Mouse (Mus musculus) 416B (cell line): ENCODE measurements at regions not wholly inside any gene's neighbourhood (a gene's known extent, or its start where the extent isn't known, plus 50 kb on each side); places are given as distances from the start of the nearest gene placed in this dataset.

Experiments used
- DNase-seq: peaks from one replicate; pipeline ENCODE4 v3.0.0; 2011; ENCODE audit warnings: low read depth

- DNase-seq = no peak
Measured at GRCm38 (mm10) chr9:101445293-101445692, 193.7 kb upstream of the Ppp2r3a start.

GRCm38 (mm10) chr9:101439856-101440255 is 188.3 kb upstream of the Ppp2r3a start:
- no peak for DNase-seq

- DNase-seq = no peak
Measured at GRCm38 (mm10) chr9:101438564-101439180, 187.1 kb upstream of the Ppp2r3a start.

GRCm38 (mm10) chr9:101424974-101425670 is 173.5 kb upstream of the Ppp2r3a start:
- no peak for DNase-seq

- no peak for DNase-seq
Measured at GRCm38 (mm10) chr9:101423041-101423440, 171.4 kb upstream of the Ppp2r3a start.

GRCm38 (mm10) chr9:101422006-101422405 is 170.4 kb upstream of the Ppp2r3a start:
- DNase-seq = no peak

GRCm38 (mm10) chr9:101421136-101421535 is 169.5 kb upstream of the Ppp2r3a start:
- DNase-seq = no peak

- DNase-seq = no peak
Measured at GRCm38 (mm10) chr9:101420181-101420580, 168.6 kb upstream of the Ppp2r3a start.

GRCm38 (mm10) chr9:101417660-101418059 is 166.1 kb upstream of the Ppp2r3a start:
- DNase-seq = no peak

- DNase-seq = no peak
Measured at GRCm38 (mm10) chr9:101416321-101416720, 164.7 kb upstream of the Ppp2r3a start.

- DNase-seq = no peak
Measured at GRCm38 (mm10) chr9:101413071-101413633, 161.6 kb upstream of the Ppp2r3a start.

GRCm38 (mm10) chr9:101411951-101412350 is 160.4 kb upstream of the Ppp2r3a start:
- no peak for DNase-seq

GRCm38 (mm10) chr9:101411532-101411880 is 159.9 kb upstream of the Ppp2r3a start:
- DNase-seq = no peak

GRCm38 (mm10) chr9:101410783-101411531 is 159.4 kb upstream of the Ppp2r3a start:
- no peak for DNase-seq

- no peak for DNase-seq
Measured at GRCm38 (mm10) chr9:101410348-101410747, 158.8 kb upstream of the Ppp2r3a start.

- no peak for DNase-seq
Measured at GRCm38 (mm10) chr9:101408116-101408515, 156.5 kb upstream of the Ppp2r3a start.

GRCm38 (mm10) chr9:101407141-101407540 is 155.5 kb upstream of the Ppp2r3a start:
- no peak for DNase-seq

- no peak for DNase-seq
Measured at GRCm38 (mm10) chr9:101404441-101405081, 153.0 kb upstream of the Ppp2r3a start.

GRCm38 (mm10) chr9:101404034-101404433 is 152.4 kb upstream of the Ppp2r3a start:
- no peak for DNase-seq

GRCm38 (mm10) chr9:101402544-101403194 is 151.1 kb upstream of the Ppp2r3a start:
- no peak for DNase-seq

- no peak for DNase-seq
Measured at GRCm38 (mm10) chr9:101401416-101401815, 149.8 kb upstream of the Ppp2r3a start.

GRCm38 (mm10) chr9:101398858-101399257 is 147.3 kb upstream of the Ppp2r3a start:
- DNase-seq = no peak
